Mouse (Mus musculus) testis, adult 2 months (tissue): ENCODE results near the gene Atp7a.

Source experiments
- CTCF ChIP-seq: fragments of 200-500 bp; IDR thresholded peaks from 2 replicates; pipeline ENCODE4 v1.5.1; 2012; ENCODE audit warnings: low read depth, mild to moderate bottlenecking, inconsistent platforms, low read length, moderate library complexity; ENCODE audit not compliant: control insufficient read depth, insufficient read depth, insufficient replicate concordance
- POLR2A ChIP-seq: fragments of 200-500 bp; IDR thresholded peaks from 2 replicates; pipeline ENCODE4 v1.6.1; 2012; ENCODE audit warnings: low read depth, mild to moderate bottlenecking, inconsistent platforms, low read length, moderate library complexity; ENCODE audit not compliant: control insufficient read depth

DNA sequence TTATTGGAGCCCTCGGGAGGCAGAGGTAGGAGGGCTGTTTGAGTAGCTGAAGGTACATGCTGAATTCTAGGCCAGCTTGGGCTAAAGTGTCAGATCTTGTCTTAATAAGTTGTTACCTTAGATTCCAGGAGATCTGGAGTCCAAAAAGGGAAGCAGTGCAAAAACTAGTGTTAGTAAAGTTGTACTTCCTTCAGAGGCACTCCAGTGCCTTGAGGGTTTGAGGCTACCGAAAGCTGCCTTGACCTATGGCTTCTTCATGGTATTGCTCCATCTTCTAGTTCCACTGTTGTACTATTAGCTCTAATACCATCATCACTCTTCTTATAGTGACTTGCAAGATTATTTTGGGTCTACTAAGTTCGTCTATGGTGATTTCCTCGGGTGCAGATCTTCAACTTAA lies 102.8 kb downstream of the Atp7a start:
- TF ChIP-seq CTCF: no peak
- no peak for TF ChIP-seq POLR2A
